Mouse (Mus musculus) midbrain, embryonic 13.5 days (tissue): Measurements from ENCODE around the gene Zwilch. TPM values are rescaled to one million over a fixed set of nuclear protein-coding genes. Genes with fewer than 3 reads are reported as not detected.

Source experiments
- ATAC-seq: fragments of 200-750 bp; cut with Nextera tagmentation; 2 replicates; pipeline ENCODE4 v1.8.0; 2017; ENCODE audit warnings: mild to moderate bottlenecking, moderate TSS enrichment, moderate library complexity
- H3K27ac ChIP-seq: fragments of 300-500 bp; sonication (generic); 2 replicates; pipeline ENCODE4 v1.5.1; 2015; ENCODE audit warnings: inconsistent platforms, mild to moderate bottlenecking, moderate library complexity
- H3K27me3 ChIP-seq: fragments of 300-500 bp; sonication (generic); 2 replicates; pipeline ENCODE4 v1.6.1; 2015; ENCODE audit warnings: mild to moderate bottlenecking, inconsistent platforms
- H3K36me3 ChIP-seq: fragments of 300-500 bp; sonication (generic); 2 replicates; pipeline ENCODE4 v1.6.1; 2015; ENCODE audit warnings: mild to moderate bottlenecking, inconsistent platforms
- H3K4me1 ChIP-seq: fragments of 300-500 bp; sonication (generic); replicated peaks from 2 replicates; pipeline ENCODE4 v1.6.1; 2015; ENCODE audit warnings: inconsistent platforms
- H3K4me2 ChIP-seq: fragments of 300-500 bp; sonication (generic); replicated peaks from 2 replicates; pipeline ENCODE4 v1.6.1; 2015; ENCODE audit warnings: moderate library complexity, mild to moderate bottlenecking, inconsistent platforms
- H3K4me3 ChIP-seq: fragments of 300-500 bp; sonication (generic); replicated peaks from 2 replicates; pipeline ENCODE4 v1.5.1; 2015; ENCODE audit warnings: mild to moderate bottlenecking, inconsistent platforms
- H3K9ac ChIP-seq: fragments of 300-500 bp; sonication (generic); replicated peaks from 2 replicates; pipeline ENCODE4 v1.6.1; 2015; ENCODE audit warnings: mild to moderate bottlenecking, inconsistent platforms
- H3K9me3 ChIP-seq: fragments of 300-500 bp; sonication (generic); 2 replicates; pipeline ENCODE4 v1.6.1; 2016; ENCODE audit warnings: mild to moderate bottlenecking, inconsistent platforms
- WGBS: fragments of 180-500 bp; shearing (Covaris S2); methylation state at CpG from one replicate; pipeline ENCODE4 v1.1.7; 2015; 5-methylcytosine and 5-hydroxymethylcytosine counted together
- polyA plus RNA-seq: library from polyadenylated mRNA; unstranded; fragments of >200 nt; fragmentation: Nextera tagmentation; extraction: Ambion mirVana; gene quantifications from 2 replicates; pipeline ENCODE4 v1.2.1, GENCODE M21; 2015

Gene Zwilch
- 9.3 and 10.9 TPM in 2 replicates for polyA plus RNA-seq

DNA sequence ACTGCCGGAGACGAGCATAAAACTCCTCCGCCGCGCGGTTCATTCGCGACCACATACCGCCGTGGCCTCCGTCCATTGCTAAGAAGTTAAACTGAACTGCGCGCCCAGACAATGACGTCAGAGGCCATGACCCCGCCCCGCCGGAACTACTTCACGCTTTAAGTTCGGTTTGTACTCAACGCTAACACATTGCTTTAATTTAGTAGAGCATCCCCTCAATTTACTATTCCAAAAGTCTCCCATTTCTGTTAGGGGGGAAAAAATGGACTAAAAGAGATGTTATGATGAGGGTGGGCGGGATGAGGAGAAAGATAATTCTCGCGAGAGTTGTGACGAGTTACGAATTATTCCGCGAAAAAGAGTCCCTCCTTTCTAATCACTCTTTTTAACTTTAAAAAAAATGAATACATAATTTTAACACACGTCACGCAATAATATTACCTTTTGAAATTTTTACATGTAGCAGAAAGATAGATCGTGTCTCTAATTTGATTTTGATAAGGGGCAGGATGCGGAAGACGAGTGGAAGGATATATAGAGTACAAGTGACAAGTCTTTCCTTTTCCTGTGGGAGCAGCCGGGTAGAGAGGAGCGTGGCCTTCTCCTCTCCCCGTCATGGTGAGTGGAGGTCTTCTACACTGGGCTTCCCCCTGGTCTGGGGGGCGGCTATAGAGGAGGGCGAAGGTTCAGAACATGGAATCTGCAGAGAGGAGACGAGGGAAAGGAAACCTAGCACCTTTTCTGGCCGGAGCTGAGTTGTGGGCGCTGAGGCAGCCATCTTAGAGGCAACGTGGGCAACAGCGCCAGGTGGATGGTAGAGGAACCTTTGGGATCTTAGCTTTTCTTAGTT, at the start of gene Zwilch, which contains the start of gene Rpl4:
Zwilch (minus strand) TSS at position 289 of the 850 bp plus-strand sequence.
Rpl4 (plus strand) TSS at position 560 of the 850 bp plus-strand sequence.
- no peaks in the 10 kb centered on the region for H3K27me3 ChIP-seq
- H3K4me1 ChIP-seq: peaks cover 25% of the 10 kb centered on the region
- peaks cover 35% of the 10 kb centered on the region for H3K36me3 ChIP-seq
- peak within 1 kb of the TSS; percentile 92 for H3K4me2 ChIP-seq
- H3K27ac ChIP-seq: peak within 1 kb of the TSS; percentile 76
- peak; percentile 92 for ATAC-seq
- 0% methylated on average over 42 of the region's 42 CpGs for WGBS
- peak within 1 kb of the TSS; percentile 94 for H3K4me3 ChIP-seq
- H3K9me3 ChIP-seq: no peaks in the 10 kb centered on the region
- peak within 1 kb of the TSS; percentile 86 for H3K9ac ChIP-seq

DNA sequence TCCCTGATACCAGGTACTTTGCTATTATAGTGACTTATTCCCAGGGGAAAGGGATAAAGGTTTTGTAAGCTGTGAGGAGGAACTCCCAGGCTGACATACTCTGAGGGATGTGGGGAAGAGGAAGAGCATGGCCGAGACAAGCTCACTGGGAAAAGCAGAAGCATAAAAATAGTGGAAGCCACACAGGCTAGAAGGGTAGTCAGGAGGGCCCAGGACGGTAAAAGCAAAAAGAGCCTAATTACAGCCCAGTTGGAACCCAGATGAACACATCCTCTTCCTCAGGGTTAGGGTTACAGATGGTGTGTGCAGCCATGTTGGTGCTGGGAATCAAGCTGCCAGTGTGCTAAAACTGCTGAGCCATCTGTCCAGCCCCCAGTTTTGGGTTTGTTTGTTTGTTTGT, 49.2 kb upstream of the Zwilch start:
- H3K4me1 ChIP-seq: 0 out of 2 replicates have a peak, but pooled peaks cover 3% of the 10 kb centered on the region
- no peak overlapping the region for H3K4me3 ChIP-seq
- WGBS: 74% methylated on average over 2 of the region's 2 CpGs
- no peak overlapping the region for H3K4me2 ChIP-seq
- ATAC-seq: no peak
- H3K9me3 ChIP-seq: no peaks in the 10 kb centered on the region
- no peak overlapping the region for H3K9ac ChIP-seq
- H3K27me3 ChIP-seq: no peaks in the 10 kb centered on the region
- H3K27ac ChIP-seq: no peak overlapping the region
- no peaks in the 10 kb centered on the region for H3K36me3 ChIP-seq

DNA sequence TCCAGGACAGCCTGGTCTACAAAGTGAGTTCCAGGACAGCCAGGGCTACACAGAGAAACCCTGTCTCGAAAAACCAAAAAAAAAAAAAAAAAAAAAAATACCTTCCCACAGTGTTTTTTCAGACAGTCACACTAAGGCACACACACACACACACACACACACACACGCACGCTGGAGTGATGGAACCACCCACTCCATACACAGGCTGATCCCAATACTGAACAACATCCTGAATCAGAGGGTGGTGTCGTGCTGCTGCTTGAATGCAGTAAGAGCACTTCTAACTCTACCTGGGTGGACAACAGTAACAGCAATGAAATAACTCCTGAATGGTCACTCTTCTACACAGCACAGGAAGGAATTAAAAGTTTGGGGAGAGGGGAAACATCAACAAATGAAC, 48.6 kb upstream of the Zwilch start:
- WGBS: 89% methylated on average over 4 of the region's 4 CpGs
- H3K9ac ChIP-seq: no peak overlapping the region
- no peaks in the 10 kb centered on the region for H3K9me3 ChIP-seq
- no peaks in the 10 kb centered on the region for H3K36me3 ChIP-seq
- H3K4me3 ChIP-seq: no peak overlapping the region
- no peak overlapping the region for H3K27ac ChIP-seq
- 0 out of 2 replicates have a peak, but pooled peaks cover 3% of the 10 kb centered on the region for H3K4me1 ChIP-seq
- no peaks in the 10 kb centered on the region for H3K27me3 ChIP-seq
- ATAC-seq: no peak
- no peak overlapping the region for H3K4me2 ChIP-seq

DNA sequence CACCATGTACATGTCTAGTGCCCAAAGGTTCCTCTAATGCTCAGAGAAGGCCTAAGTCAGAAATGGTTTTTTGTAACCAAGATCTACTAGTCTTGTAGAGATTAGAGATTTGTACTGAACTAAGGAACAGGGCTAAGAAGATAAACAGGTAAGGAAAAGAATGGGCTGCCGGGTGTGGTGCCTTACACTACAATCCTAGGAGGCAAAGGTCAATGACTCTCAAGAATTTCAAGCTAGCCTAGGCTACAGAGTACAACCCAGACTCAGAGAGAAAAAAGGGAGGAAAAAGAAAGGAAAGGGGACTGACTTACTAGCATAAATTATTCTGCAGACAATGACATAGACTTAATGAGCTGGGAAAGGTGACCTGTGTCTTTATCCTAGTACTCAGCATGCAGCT, 47.7 kb upstream of the Zwilch start:
- H3K4me1 ChIP-seq: 0 out of 2 replicates have a peak, but pooled peaks cover 3% of the 10 kb centered on the region
- 50% methylated on average over 1 of the region's 1 CpGs for WGBS
- H3K27me3 ChIP-seq: no peaks in the 10 kb centered on the region
- no peak overlapping the region for H3K4me2 ChIP-seq
- ATAC-seq: no peak
- H3K36me3 ChIP-seq: no peaks in the 10 kb centered on the region
- no peak overlapping the region for H3K27ac ChIP-seq
- H3K9me3 ChIP-seq: no peaks in the 10 kb centered on the region
- no peak overlapping the region for H3K9ac ChIP-seq
- no peak overlapping the region for H3K4me3 ChIP-seq

DNA sequence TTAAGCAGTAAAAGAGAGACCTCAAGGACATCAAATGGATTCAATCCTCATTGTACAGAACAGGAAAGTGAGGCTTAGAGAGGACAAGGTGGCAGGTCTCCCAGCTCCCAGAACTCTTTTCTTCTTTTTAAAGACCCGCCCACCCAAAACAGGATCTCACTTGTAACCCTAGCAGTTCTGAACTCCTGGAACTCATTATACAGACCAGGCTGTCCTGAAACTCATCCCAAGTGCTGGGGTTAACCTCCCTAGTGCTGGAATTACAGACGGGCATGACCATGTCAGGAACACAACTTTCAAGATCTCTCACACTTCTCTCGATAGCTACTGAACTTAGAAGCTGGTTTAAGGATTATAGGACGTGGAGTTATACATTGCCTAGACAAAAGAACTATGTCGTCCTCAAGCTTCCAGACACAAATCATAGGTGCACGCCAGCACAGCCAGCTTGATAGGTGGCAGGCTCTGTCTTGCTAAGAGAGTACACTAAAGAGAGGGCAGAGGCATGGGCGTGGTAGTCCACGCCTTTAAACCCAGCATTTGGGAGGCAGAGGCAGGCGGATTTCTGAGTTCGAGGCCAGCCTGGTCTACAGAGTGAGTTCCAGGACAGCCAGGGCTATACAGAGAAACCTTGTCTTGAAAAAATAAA, 47.0 kb upstream of the Zwilch start:
- Histone ChIP-seq H3K4me2 (no peak overlapping the region), H3K9ac (no peak overlapping the region), H3K4me3 (no peak overlapping the region), H3K9me3 (no peaks in the 10 kb centered on the region), H3K36me3 (no peaks in the 10 kb centered on the region), H3K27ac (no peak overlapping the region), H3K4me1 (0 out of 2 replicates have a peak, but pooled peaks cover 3% of the 10 kb centered on the region), H3K27me3 (no peaks in the 10 kb centered on the region)
- ATAC-seq: no peak
- 88% methylated on average over 10 of the region's 10 CpGs for WGBS

DNA sequence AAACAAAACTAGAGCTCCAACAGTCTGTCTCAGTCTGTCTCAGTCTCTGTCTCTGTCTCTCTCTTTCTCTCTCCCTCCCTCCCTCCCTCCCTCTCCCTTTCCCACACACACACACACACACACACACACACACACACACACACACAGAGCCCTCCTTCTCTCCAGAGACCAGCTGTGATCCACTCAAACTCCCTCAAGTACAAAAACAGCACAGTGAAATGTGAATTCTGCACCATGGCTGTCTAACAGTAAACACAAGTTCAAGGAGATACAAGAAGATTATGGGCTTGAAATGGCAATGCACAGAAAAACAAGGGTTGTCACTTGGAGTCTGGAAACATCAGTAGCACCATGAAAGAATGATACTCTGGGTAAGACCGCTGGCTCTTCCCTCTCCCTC, 46.4 kb upstream of the Zwilch start:
- no peaks in the 10 kb centered on the region for H3K36me3 ChIP-seq
- H3K9me3 ChIP-seq: no peaks in the 10 kb centered on the region
- no peak for ATAC-seq
- no peak overlapping the region for H3K27ac ChIP-seq
- 0 out of 2 replicates have a peak, but pooled peaks cover 3% of the 10 kb centered on the region for H3K4me1 ChIP-seq
- no peak overlapping the region for H3K9ac ChIP-seq
- H3K4me3 ChIP-seq: no peak overlapping the region
- H3K4me2 ChIP-seq: no peak overlapping the region
- no peaks in the 10 kb centered on the region for H3K27me3 ChIP-seq
- 35% methylated on average over 1 of the region's 1 CpGs for WGBS

DNA sequence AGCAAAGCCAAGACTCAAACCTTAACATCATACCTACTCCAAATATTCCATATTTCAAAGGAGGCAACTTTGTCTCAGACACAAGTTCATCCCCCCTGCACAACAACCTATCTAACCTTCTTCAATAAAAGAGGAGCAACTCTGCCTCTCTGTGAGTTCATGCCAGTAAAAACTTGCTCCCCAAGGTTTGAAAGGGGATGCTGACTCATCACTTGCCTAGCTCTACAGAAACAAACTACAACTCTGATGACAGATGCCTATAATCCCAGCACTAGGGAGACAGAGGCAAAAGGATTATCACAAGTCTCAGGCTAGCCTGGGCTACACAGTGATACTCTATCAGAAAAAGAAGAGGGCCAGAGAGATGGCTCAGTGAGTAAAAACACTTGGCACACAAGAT, 45.0 kb upstream of the Zwilch start:
- Histone ChIP-seq H3K4me2 (no peak overlapping the region), H3K27me3 (no peaks in the 10 kb centered on the region), H3K9ac (no peak overlapping the region), H3K27ac (no peak overlapping the region), H3K9me3 (no peaks in the 10 kb centered on the region), H3K36me3 (no peaks in the 10 kb centered on the region), H3K4me3 (no peak overlapping the region), H3K4me1 (0 out of 2 replicates have a peak, but pooled peaks cover 3% of the 10 kb centered on the region)
- no peak for ATAC-seq

DNA sequence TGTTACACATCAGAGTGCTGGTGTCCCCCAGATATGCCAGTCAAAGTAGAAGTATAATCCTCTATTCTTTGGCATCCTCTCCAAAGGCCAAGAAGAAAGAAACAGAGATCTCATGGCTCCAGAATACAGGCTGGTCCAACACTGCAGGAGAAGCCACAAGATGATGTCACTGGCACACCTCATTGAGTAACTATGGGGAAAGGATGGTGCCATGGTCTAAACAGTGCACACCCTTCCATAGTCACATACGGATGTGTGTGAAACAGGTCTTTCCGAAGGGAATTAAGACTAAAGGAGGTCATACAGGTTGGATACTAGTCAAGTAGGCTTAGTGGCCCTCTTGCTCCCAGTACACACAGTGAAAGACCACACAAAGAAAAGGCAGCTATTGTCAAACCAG, 43.7 kb upstream of the Zwilch start:
- no peaks in the 10 kb centered on the region for H3K27me3 ChIP-seq
- no peaks in the 10 kb centered on the region for H3K9me3 ChIP-seq
- no peak overlapping the region for H3K4me3 ChIP-seq
- H3K9ac ChIP-seq: no peak overlapping the region
- WGBS: 87% methylated on average over 2 of the region's 2 CpGs
- no peak overlapping the region for H3K4me2 ChIP-seq
- peaks cover 9% of the 10 kb centered on the region; the same call in 1 of the 2 replicates for H3K36me3 ChIP-seq
- no peak overlapping the region for H3K27ac ChIP-seq
- H3K4me1 ChIP-seq: 0 out of 2 replicates have a peak, but pooled peaks cover 3% of the 10 kb centered on the region
- ATAC-seq: no peak

DNA sequence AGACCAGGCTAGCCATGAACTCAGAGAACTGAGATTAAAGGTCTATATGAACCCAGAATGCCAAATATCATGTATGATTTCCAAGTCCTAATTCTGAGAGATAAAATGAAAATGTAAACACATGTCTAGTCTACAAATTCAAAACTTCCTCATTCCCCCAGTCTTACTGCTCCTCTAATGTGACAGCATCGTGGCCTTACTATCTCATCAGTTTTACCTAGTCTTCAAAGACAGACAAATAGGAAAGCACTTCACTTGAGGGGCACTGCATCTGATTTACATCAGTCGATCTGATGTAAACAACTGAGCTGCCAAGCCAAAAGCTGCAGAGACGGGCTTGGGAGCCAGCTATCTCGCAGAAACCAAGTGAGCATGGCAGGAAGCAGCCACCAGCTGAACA, 43.2 kb upstream of the Zwilch start:
- Histone ChIP-seq H3K4me2 (no peak overlapping the region), H3K27me3 (no peaks in the 10 kb centered on the region), H3K9ac (no peak overlapping the region), H3K27ac (no peak overlapping the region), H3K4me1 (0 out of 2 replicates have a peak, but pooled peaks cover 3% of the 10 kb centered on the region), H3K4me3 (no peak overlapping the region), H3K36me3 (peaks cover 10% of the 10 kb centered on the region; the same call in 1 of the 2 replicates), H3K9me3 (no peaks in the 10 kb centered on the region)
- ATAC-seq: no peak
- 91% methylated on average over 4 of the region's 4 CpGs for WGBS

DNA sequence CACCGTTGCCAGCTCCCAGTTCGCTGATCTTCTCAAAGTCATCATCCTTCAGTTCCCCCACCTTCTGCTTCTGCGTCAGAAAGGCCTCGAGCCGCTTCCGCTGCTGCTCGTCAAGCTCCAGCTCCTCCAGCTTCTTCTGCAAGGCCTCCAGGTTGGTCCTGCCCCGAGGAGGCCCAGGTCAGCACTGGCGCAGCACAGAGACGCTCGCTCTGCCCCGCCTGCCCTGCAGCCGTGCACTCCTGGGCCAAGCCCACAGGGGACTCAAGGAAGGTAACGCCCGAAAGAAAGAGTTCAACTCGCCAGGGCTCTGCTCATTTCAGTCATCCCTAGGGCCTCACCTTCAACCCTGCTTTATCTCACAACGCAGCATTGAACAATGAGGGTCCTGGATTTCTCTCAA, 41.5 kb upstream of the Zwilch start:
- no peak overlapping the region for H3K4me2 ChIP-seq
- no peak overlapping the region for H3K4me3 ChIP-seq
- no peak for ATAC-seq
- H3K9ac ChIP-seq: no peak overlapping the region
- 0 out of 2 replicates have a peak, but pooled peaks cover 1% of the 10 kb centered on the region for H3K4me1 ChIP-seq
- H3K9me3 ChIP-seq: no peaks in the 10 kb centered on the region
- no peak overlapping the region for H3K27ac ChIP-seq
- peaks cover 20% of the 10 kb centered on the region; the same call in 1 of the 2 replicates for H3K36me3 ChIP-seq
- H3K27me3 ChIP-seq: no peaks in the 10 kb centered on the region
- 94% methylated on average over 17 of the region's 17 CpGs for WGBS

DNA sequence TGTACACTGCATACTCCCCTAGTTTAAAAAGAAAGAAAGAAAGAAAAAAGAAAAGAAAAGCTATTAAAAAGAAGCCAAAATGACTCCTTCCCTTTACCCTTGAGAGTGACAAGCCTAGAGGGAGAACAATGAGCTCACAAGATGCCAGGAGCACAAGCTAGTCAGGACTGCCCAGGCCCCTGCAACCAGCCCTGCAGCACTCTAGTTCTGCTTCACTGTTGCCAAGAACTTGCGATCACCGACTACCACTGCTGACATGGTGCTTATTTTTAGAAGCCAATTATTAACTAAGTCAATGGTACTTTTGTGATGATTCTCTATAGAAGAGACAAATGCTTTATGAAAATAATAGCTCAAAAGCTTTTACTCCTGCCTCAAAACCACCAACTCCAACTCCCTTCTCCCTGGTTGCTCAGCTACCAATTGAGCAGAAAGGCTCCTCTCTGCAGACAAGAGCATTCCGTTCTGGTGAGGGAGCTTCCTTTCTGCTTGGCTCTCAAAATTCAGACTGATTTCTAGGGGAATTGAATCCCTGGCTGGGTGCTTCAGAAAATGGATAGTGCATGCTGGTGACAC, 34.7 kb upstream of the Zwilch start:
- Histone ChIP-seq H3K4me2 (no peak overlapping the region), H3K36me3 (peaks cover 44% of the 10 kb centered on the region), H3K9me3 (no peaks in the 10 kb centered on the region), H3K9ac (no peak overlapping the region), H3K27me3 (no peaks in the 10 kb centered on the region), H3K4me3 (no peak overlapping the region), H3K4me1 (no peaks in the 10 kb centered on the region), H3K27ac (no peak overlapping the region)
- WGBS: 94% methylated on average over 3 of the region's 3 CpGs
- no peak for ATAC-seq

DNA sequence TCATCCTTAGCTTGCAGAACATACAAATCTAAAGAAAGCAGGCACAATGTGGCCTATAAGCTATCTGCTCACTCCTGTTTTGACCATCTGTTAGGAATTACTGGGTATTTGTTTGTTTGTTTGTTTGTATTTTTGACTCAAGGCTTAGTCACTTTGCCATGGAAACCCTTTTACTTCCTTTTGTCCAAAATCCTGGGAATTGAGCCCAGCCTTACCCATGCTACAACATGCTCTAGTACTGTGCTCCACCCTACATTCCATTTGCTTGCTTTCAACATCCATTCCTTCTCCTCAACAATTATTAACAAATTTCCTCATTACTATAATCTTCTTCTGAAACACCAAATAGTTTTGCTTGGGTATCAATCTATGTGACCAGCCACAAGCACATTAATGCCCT, 30.0 kb upstream of the Zwilch start:
- H3K9ac ChIP-seq: no peak overlapping the region
- no peaks in the 10 kb centered on the region for H3K4me1 ChIP-seq
- no peak for ATAC-seq
- no peak overlapping the region for H3K27ac ChIP-seq
- H3K9me3 ChIP-seq: no peaks in the 10 kb centered on the region
- no peak overlapping the region for H3K4me2 ChIP-seq
- no peaks in the 10 kb centered on the region for H3K27me3 ChIP-seq
- no peak overlapping the region for H3K4me3 ChIP-seq
- H3K36me3 ChIP-seq: peaks cover 27% of the 10 kb centered on the region
